Mouse (Mus musculus): ENCODE data around the gene Olfr745. TPM values are rescaled to one million over a fixed set of nuclear protein-coding genes. Genes with fewer than 3 reads are reported as not detected.

The Olfr745 gene
- polyA plus RNA-seq (2015; fragmentation: Nextera tagmentation; extraction: Ambion mirVana) = not detected in 2 replicates

GRCm38 (mm10) chr14:50639088-50639487 lies at the start of gene Olfr745:
Gene Olfr745 (plus strand): TSS chr14:50639388.
- Histone ChIP-seq H3K27me3 (no peaks in the 10 kb centered on the region), H3K4me3 (replicated peaks) (no peak within 1 kb of the TSS), H3K4me2 (replicated peaks) (no peak within 1 kb of the TSS), H3K9me3 (no peaks in the 10 kb centered on the region), H3K27ac (no peak within 1 kb of the TSS), H3K9ac (replicated peaks) (no peak within 1 kb of the TSS), H3K4me1 (replicated peaks) (no peaks in the 10 kb centered on the region), H3K36me3 (no peaks in the 10 kb centered on the region)
- WGBS = 86% methylated on average over 2 of the region's 2 CpGs
- ATAC-seq = no peak

GRCm38 (mm10) chr14:50614579-50614978 lies 24.6 kb upstream of the Olfr745 start, which contains the start of gene Olfr744:
Gene Olfr744 (plus strand): TSS chr14:50614879.
- Histone ChIP-seq H3K4me3 (replicated peaks) (no peak within 1 kb of the TSS), H3K9me3 (no peaks in the 10 kb centered on the region; the same call in 1 of the 2 replicates), H3K4me1 (replicated peaks) (no peaks in the 10 kb centered on the region), H3K27me3 (no peaks in the 10 kb centered on the region), H3K36me3 (no peaks in the 10 kb centered on the region), H3K4me2 (replicated peaks) (no peak within 1 kb of the TSS), H3K9ac (replicated peaks) (no peak within 1 kb of the TSS), H3K27ac (no peak within 1 kb of the TSS)
- WGBS = 93% methylated on average over 2 of the region's 2 CpGs
- ATAC-seq = no peak

GRCm38 (mm10) chr14:50646783-50647182 lies 7.6 kb downstream of the Olfr745 start, which contains the start of gene Olfr746:
Gene Olfr746 (plus strand): TSS chr14:50647083.
- Histone ChIP-seq H3K4me3 (replicated peaks) (no peak within 1 kb of the TSS), H3K4me1 (replicated peaks) (no peaks in the 10 kb centered on the region), H3K27me3 (no peaks in the 10 kb centered on the region), H3K9me3 (no peaks in the 10 kb centered on the region), H3K4me2 (replicated peaks) (no peak within 1 kb of the TSS), H3K27ac (no peak within 1 kb of the TSS), H3K9ac (replicated peaks) (no peak within 1 kb of the TSS), H3K36me3 (no peaks in the 10 kb centered on the region)
- no peak for ATAC-seq

DNA sequence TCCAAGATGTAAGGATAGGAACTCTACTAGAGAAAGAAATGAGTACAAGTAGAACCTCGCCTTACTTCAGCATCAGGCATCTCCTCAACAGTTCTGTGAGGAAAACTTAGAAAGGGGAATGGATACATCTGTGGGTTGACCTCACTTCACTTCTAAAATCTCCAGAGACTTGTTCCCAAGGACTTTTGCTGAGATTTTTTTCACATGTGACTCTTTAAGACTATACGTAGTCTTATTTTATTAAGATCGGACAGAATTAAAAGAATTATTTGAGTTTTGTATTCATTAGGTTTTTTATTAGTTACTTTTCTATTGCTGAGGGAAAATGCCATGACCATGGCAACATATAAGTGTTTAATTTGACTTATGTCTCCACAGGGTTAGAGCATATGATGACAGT lies 53.9 kb downstream of the Olfr745 start, which contains the start of gene Olfr747:
Gene Olfr747 (minus strand): TSS at position 101 of the 400 bp plus-strand sequence.
- Histone ChIP-seq H3K4me3 (replicated peaks) (no peak within 1 kb of the TSS), H3K9me3 (no peaks in the 10 kb centered on the region), H3K9ac (replicated peaks) (no peak within 1 kb of the TSS), H3K4me2 (replicated peaks) (no peak within 1 kb of the TSS), H3K36me3 (no peaks in the 10 kb centered on the region), H3K27ac (no peak within 1 kb of the TSS), H3K27me3 (no peaks in the 10 kb centered on the region), H3K4me1 (replicated peaks) (no peaks in the 10 kb centered on the region)
- 90% methylated on average over 3 of the region's 3 CpGs for WGBS
- no peak for ATAC-seq

Other genes with a start within 250 kb of the Olfr745 start
- not detected in 2 replicates for gene Olfr738, start 231.8 kb upstream of the Olfr745 start, polyA plus RNA-seq (2015; fragmentation: Nextera tagmentation; extraction: Ambion mirVana)
- gene Olfr739, start 220.8 kb upstream of the Olfr745 start, polyA plus RNA-seq (2015; fragmentation: Nextera tagmentation; extraction: Ambion mirVana) = not detected in 2 replicates
- gene Olfr740, start 193.8 kb upstream of the Olfr745 start, polyA plus RNA-seq (2015; fragmentation: Nextera tagmentation; extraction: Ambion mirVana) = not detected in 2 replicates
- gene Olfr741, start 166.7 kb upstream of the Olfr745 start, polyA plus RNA-seq (2015; fragmentation: Nextera tagmentation; extraction: Ambion mirVana) = not detected in 2 replicates
- gene Olfr742, start 135.8 kb upstream of the Olfr745 start, polyA plus RNA-seq (2015; fragmentation: Nextera tagmentation; extraction: Ambion mirVana) = not detected in 2 replicates
- not detected in 2 replicates for gene Olfr743, start 117.5 kb upstream of the Olfr745 start, polyA plus RNA-seq (2015; fragmentation: Nextera tagmentation; extraction: Ambion mirVana)
- not detected in 2 replicates for gene Olfr744, start 24.5 kb upstream of the Olfr745 start, polyA plus RNA-seq (2015; fragmentation: Nextera tagmentation; extraction: Ambion mirVana)
- not detected in 2 replicates for gene Olfr746, start 7.7 kb downstream of the Olfr745 start, polyA plus RNA-seq (2015; fragmentation: Nextera tagmentation; extraction: Ambion mirVana)
- not detected in 2 replicates for gene Olfr747, start 53.8 kb downstream of the Olfr745 start, polyA plus RNA-seq (2015; fragmentation: Nextera tagmentation; extraction: Ambion mirVana)
- not detected in 2 replicates for gene Olfr748, start 68.0 kb downstream of the Olfr745 start, polyA plus RNA-seq (2015; fragmentation: Nextera tagmentation; extraction: Ambion mirVana)
- not detected in 2 replicates for gene Olfr749, start 105.7 kb downstream of the Olfr745 start, polyA plus RNA-seq (2015; fragmentation: Nextera tagmentation; extraction: Ambion mirVana)
- gene Ttc5, start 146.1 kb downstream of the Olfr745 start, polyA plus RNA-seq (2015; fragmentation: Nextera tagmentation; extraction: Ambion mirVana) = 130 and 136 TPM in 2 replicates
- gene Ccnb1ip1, start 168.3 kb downstream of the Olfr745 start, polyA plus RNA-seq (2015; fragmentation: Nextera tagmentation; extraction: Ambion mirVana) = 0.11 TPM in 1 of 2 replicates, not detected in the other
- gene Parp2, start 168.5 kb downstream of the Olfr745 start, polyA plus RNA-seq (2015; fragmentation: Nextera tagmentation; extraction: Ambion mirVana) = 48.4 and 50.6 TPM in 2 replicates
- 2.7 and 4.5 TPM in 2 replicates for gene Tep1, start 231.2 kb downstream of the Olfr745 start, polyA plus RNA-seq (2015; fragmentation: Nextera tagmentation; extraction: Ambion mirVana)

Data from midbrain, embryonic 13.5 days (tissue).